Mouse (Mus musculus): Measurements from ENCODE around the gene Ang. TPM values are rescaled to one million over a fixed set of nuclear protein-coding genes. Genes with fewer than 3 reads are reported as not detected.

Ang gene
- polyA plus RNA-seq, 1 experiment from 2014 or later = 3.7 TPM

GRCm38 (mm10) chr14:51140342-51140741 is 49.4 kb downstream of the Ang start:
- H3K4me1 ChIP-seq (replicated peaks) = no peaks in the 10 kb centered on the region
- H3K4me2 ChIP-seq = no peak overlapping the region
- ATAC-seq (ENCODE audit: low read depth) = no peak
- H3K27me3 ChIP-seq = no peaks in the 10 kb centered on the region
- H3K27ac ChIP-seq (replicated peaks) = no peak overlapping the region
- no peaks in the 10 kb centered on the region for H3K36me3 ChIP-seq
- H3K9me3 ChIP-seq = no peaks in the 10 kb centered on the region
- H3K9ac ChIP-seq = no peak overlapping the region
- H3K4me3 ChIP-seq = no peak overlapping the region
- 83% methylated on average over 2 of the region's 2 CpGs for WGBS

- Histone ChIP-seq H3K27ac (replicated peaks) (no peak overlapping the region), H3K4me1 (replicated peaks) (peaks cover 9% of the 10 kb centered on the region), H3K9me3 (no peaks in the 10 kb centered on the region), H3K27me3 (no peaks in the 10 kb centered on the region), H3K36me3 (no peaks in the 10 kb centered on the region), H3K4me3 (no peak overlapping the region), H3K9ac (no peak overlapping the region), H3K4me2 (no peak overlapping the region)
- WGBS = 89% methylated on average over 4 of the region's 4 CpGs
- no peak for ATAC-seq (ENCODE audit: low read depth)
These were observed 51.2 kb downstream of the Ang start for GRCm38 (mm10) chr14:51142119-51142518.

- H3K9ac ChIP-seq = no peak overlapping the region
- H3K27me3 ChIP-seq = no peaks in the 10 kb centered on the region
- H3K4me2 ChIP-seq = no peak overlapping the region
- H3K4me3 ChIP-seq = no peak overlapping the region
- no peak overlapping the region for H3K27ac ChIP-seq (replicated peaks)
- ATAC-seq (ENCODE audit: low read depth) = no peak
- peaks cover 10% of the 10 kb centered on the region for H3K4me1 ChIP-seq (replicated peaks)
- H3K9me3 ChIP-seq = no peaks in the 10 kb centered on the region
- 85% methylated on average over 3 of the region's 3 CpGs for WGBS
- no peaks in the 10 kb centered on the region for H3K36me3 ChIP-seq
These were observed 51.6 kb downstream of the Ang start for GRCm38 (mm10) chr14:51142568-51142967.

GRCm38 (mm10) chr14:51143287-51143686 is 52.3 kb downstream of the Ang start:
- Histone ChIP-seq H3K36me3 (no peaks in the 10 kb centered on the region), H3K4me1 (replicated peaks) (peaks cover 10% of the 10 kb centered on the region), H3K4me2 (no peak overlapping the region), H3K9me3 (no peaks in the 10 kb centered on the region), H3K9ac (no peak overlapping the region), H3K4me3 (no peak overlapping the region), H3K27me3 (no peaks in the 10 kb centered on the region), H3K27ac (replicated peaks) (no peak overlapping the region)
- ATAC-seq (ENCODE audit: low read depth) = no peak
- WGBS = 82% methylated on average over 4 of the region's 4 CpGs

- H3K9me3 ChIP-seq = no peaks in the 10 kb centered on the region
- H3K36me3 ChIP-seq = no peaks in the 10 kb centered on the region
- H3K27me3 ChIP-seq = no peaks in the 10 kb centered on the region
- no peak for ATAC-seq (ENCODE audit: low read depth)
- H3K9ac ChIP-seq = no peak overlapping the region
- H3K4me3 ChIP-seq = no peak overlapping the region
- H3K4me1 ChIP-seq (replicated peaks) = peaks cover 10% of the 10 kb centered on the region
- no peak overlapping the region for H3K27ac ChIP-seq (replicated peaks)
- 84% methylated on average over 2 of the region's 2 CpGs for WGBS
- H3K4me2 ChIP-seq = no peak overlapping the region
These were observed 53.0 kb downstream of the Ang start for GRCm38 (mm10) chr14:51143937-51144336.

- ATAC-seq (ENCODE audit: low read depth) = no peak
- H3K9ac ChIP-seq = no peak overlapping the region
- no peak overlapping the region for H3K4me3 ChIP-seq
- no peak overlapping the region for H3K4me2 ChIP-seq
- WGBS = 93% methylated on average over 4 of the region's 4 CpGs
- no peaks in the 10 kb centered on the region for H3K9me3 ChIP-seq
- no peaks in the 10 kb centered on the region for H3K27me3 ChIP-seq
- no peak overlapping the region for H3K27ac ChIP-seq (replicated peaks)
- peaks cover 10% of the 10 kb centered on the region for H3K4me1 ChIP-seq (replicated peaks)
- H3K36me3 ChIP-seq = no peaks in the 10 kb centered on the region
These were observed 53.5 kb downstream of the Ang start for GRCm38 (mm10) chr14:51144451-51144850.

- Histone ChIP-seq H3K27me3 (no peaks in the 10 kb centered on the region), H3K27ac (replicated peaks) (no peak overlapping the region), H3K4me2 (no peak overlapping the region), H3K4me1 (replicated peaks) (peaks cover 10% of the 10 kb centered on the region), H3K36me3 (no peaks in the 10 kb centered on the region), H3K9me3 (no peaks in the 10 kb centered on the region), H3K9ac (no peak overlapping the region), H3K4me3 (no peak overlapping the region)
- 88% methylated on average over 6 of the region's 6 CpGs for WGBS
- ATAC-seq (ENCODE audit: low read depth) = no peak
These were observed 54.6 kb downstream of the Ang start for GRCm38 (mm10) chr14:51145521-51145920.

- H3K4me3 ChIP-seq = no peak within 1 kb of the TSS
- no peak within 1 kb of the TSS for H3K9ac ChIP-seq
- no peaks in the 10 kb centered on the region for H3K27me3 ChIP-seq
- H3K4me1 ChIP-seq (replicated peaks) = peaks cover 10% of the 10 kb centered on the region
- H3K4me2 ChIP-seq = no peak within 1 kb of the TSS
- H3K27ac ChIP-seq (replicated peaks) = no peak within 1 kb of the TSS
- ATAC-seq (ENCODE audit: low read depth) = no peak
- WGBS = 23% methylated on average over 2 of the region's 2 CpGs
- H3K9me3 ChIP-seq = no peaks in the 10 kb centered on the region
- H3K36me3 ChIP-seq = no peaks in the 10 kb centered on the region
These were observed 55.7 kb downstream of the Ang start, which contains the start of gene Rnase1 for GRCm38 (mm10) chr14:51146685-51147084. Gene Rnase1 (minus strand): TSS chr14:51146785.

GRCm38 (mm10) chr14:51148006-51148405 is 57.1 kb downstream of the Ang start:
- Histone ChIP-seq H3K4me1 (replicated peaks) (peaks cover 10% of the 10 kb centered on the region), H3K4me3 (no peak overlapping the region), H3K4me2 (no peak overlapping the region), H3K36me3 (no peaks in the 10 kb centered on the region), H3K9ac (no peak overlapping the region), H3K9me3 (no peaks in the 10 kb centered on the region), H3K27ac (replicated peaks) (no peak overlapping the region), H3K27me3 (no peaks in the 10 kb centered on the region)
- ATAC-seq (ENCODE audit: low read depth) = no peak
- 64% methylated on average over 3 of the region's 3 CpGs for WGBS

GRCm38 (mm10) chr14:51149164-51149563 is 58.2 kb downstream of the Ang start:
- peaks cover 10% of the 10 kb centered on the region for H3K4me1 ChIP-seq (replicated peaks)
- WGBS = 46% methylated on average over 5 of the region's 5 CpGs
- H3K4me2 ChIP-seq = no peak overlapping the region
- no peak overlapping the region for H3K9ac ChIP-seq
- H3K27ac ChIP-seq (replicated peaks) = no peak overlapping the region
- H3K9me3 ChIP-seq = no peaks in the 10 kb centered on the region
- no peak for ATAC-seq (ENCODE audit: low read depth)
- no peaks in the 10 kb centered on the region for H3K27me3 ChIP-seq
- no peak overlapping the region for H3K4me3 ChIP-seq
- H3K36me3 ChIP-seq = no peaks in the 10 kb centered on the region

- Histone ChIP-seq H3K4me3 (no peak overlapping the region), H3K9ac (no peak overlapping the region), H3K36me3 (no peaks in the 10 kb centered on the region), H3K4me2 (no peak overlapping the region), H3K27me3 (no peaks in the 10 kb centered on the region), H3K9me3 (no peaks in the 10 kb centered on the region), H3K27ac (replicated peaks) (no peak overlapping the region), H3K4me1 (replicated peaks) (peaks cover 10% of the 10 kb centered on the region)
- 90% methylated on average over 3 of the region's 3 CpGs for WGBS
- ATAC-seq (ENCODE audit: low read depth) = no peak
These were observed 59.4 kb downstream of the Ang start for GRCm38 (mm10) chr14:51150206-51150831.

Data from neural tube, embryonic 13.5 days (tissue).